Mouse (Mus musculus) embryonic facial prominence, embryonic 15.5 days (tissue): Measurements from ENCODE around the gene Fbxw4. TPM values are rescaled to one million over a fixed set of nuclear protein-coding genes. Genes with fewer than 3 reads are reported as not detected.
"Not testable (repeated sequence)": the region's sequence is repeated elsewhere in the genome, so short reads cannot be mapped to it uniquely, and the experiment has no call there.

Experiments used
- ATAC-seq: fragments of 200-750 bp; cut with Nextera tagmentation; 2 replicates; pipeline ENCODE4 v1.8.0; 2017; ENCODE audit warnings: low read depth, moderate TSS enrichment; ENCODE audit not compliant: insufficient number of reproducible peaks, low FRiP score, low TSS enrichment
- H3K27ac ChIP-seq: fragments of 300-500 bp; sonication (generic); replicated peaks from 2 replicates; pipeline ENCODE4 v1.5.1; 2015; ENCODE audit warnings: mild to moderate bottlenecking, inconsistent platforms
- H3K27me3 ChIP-seq: fragments of 300-500 bp; sonication (generic); 2 replicates; pipeline ENCODE4 v1.6.1; 2015; ENCODE audit warnings: inconsistent platforms
- H3K36me3 ChIP-seq: fragments of 300-500 bp; sonication (generic); 2 replicates; pipeline ENCODE4 v1.6.1; 2015; ENCODE audit warnings: mild to moderate bottlenecking, inconsistent platforms
- H3K4me1 ChIP-seq: fragments of 300-500 bp; sonication (generic); 2 replicates; pipeline ENCODE4 v1.6.1; 2015; ENCODE audit warnings: inconsistent platforms
- H3K4me2 ChIP-seq: fragments of 300-500 bp; sonication (generic); replicated peaks from 2 replicates; pipeline ENCODE4 v1.6.1; 2015; ENCODE audit warnings: mild to moderate bottlenecking, inconsistent platforms
- H3K4me3 ChIP-seq: fragments of 300-500 bp; sonication (generic); replicated peaks from 2 replicates; pipeline ENCODE4 v1.5.1; 2015; ENCODE audit warnings: mild to moderate bottlenecking, inconsistent platforms
- H3K9ac ChIP-seq: fragments of 300-500 bp; sonication (generic); 2 replicates; pipeline ENCODE4 v1.6.1; 2015; ENCODE audit warnings: inconsistent platforms
- H3K9me3 ChIP-seq: fragments of 300-500 bp; sonication (generic); replicated peaks from 2 replicates; pipeline ENCODE4 v1.6.1; 2016; ENCODE audit warnings: inconsistent platforms
- whole genome bisulfite sequencing: fragments of 180-500 bp; shearing (Covaris S2); methylation state at CpG from one replicate; pipeline ENCODE4 v1.1.7; 2015; 5-methylcytosine and 5-hydroxymethylcytosine counted together
- polyA plus RNA-seq: library from polyadenylated mRNA; unstranded; fragments of >200 nt; fragmentation: Nextera tagmentation; extraction: Ambion mirVana; gene quantifications from 2 replicates; pipeline ENCODE4 v1.2.1, GENCODE M21; 2015

Fbxw4 gene
- polyA plus RNA-seq, 1 experiment from 2014 or later, result 6.2 TPM

DNA sequence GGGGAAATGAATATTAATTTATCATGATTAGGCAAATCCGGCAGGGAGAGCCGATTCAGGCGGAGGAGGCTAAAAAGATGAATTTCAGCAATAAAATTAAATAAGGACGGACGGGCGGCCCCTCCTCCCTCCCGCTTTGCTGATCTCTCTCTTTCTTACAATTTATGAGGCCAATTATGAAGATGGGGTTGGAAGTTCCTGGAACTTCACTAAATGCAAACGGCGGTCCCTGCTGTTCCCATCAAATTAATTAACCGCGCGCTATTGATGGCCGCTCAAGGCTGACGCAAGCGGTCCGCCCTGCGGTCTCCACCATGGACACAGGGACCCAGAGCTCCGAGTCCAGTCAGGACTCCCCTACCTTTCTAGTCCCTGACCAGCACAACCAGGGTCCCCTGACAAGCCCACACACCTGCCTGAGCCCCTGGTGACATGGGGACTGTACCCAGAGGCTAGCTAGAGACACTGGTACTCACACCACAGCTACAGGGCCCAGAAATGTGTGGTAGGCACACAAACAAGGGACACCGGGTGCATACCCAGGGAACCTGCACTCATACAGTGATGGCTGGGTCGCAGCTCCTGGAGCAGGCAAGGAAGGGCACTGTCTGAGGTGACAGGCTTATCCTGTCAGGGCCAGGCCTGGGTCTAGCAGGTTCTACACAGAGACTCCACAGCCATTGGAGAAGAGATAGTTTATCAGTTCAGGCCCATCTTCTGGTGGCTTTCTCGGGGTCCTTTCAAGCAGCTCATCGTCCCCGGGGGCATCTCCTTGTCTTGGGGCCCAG lies 110.8 kb downstream of the Fbxw4 start:
- H3K27me3 ChIP-seq, result peaks cover 16% of the 10 kb centered on the region
- WGBS, result 83% methylated on average over 23 of the region's 23 CpGs
- no peak overlapping the region for H3K4me2 ChIP-seq
- H3K9ac ChIP-seq, result no peak overlapping the region
- H3K9me3 ChIP-seq, result no peaks in the 10 kb centered on the region
- peaks cover 21% of the 10 kb centered on the region; the same call in 1 of the 2 replicates for H3K36me3 ChIP-seq
- H3K27ac ChIP-seq, result no peak overlapping the region
- no peak overlapping the region for H3K4me3 ChIP-seq
- ATAC-seq, result no peak
- peaks cover 8% of the 10 kb centered on the region for H3K4me1 ChIP-seq

DNA sequence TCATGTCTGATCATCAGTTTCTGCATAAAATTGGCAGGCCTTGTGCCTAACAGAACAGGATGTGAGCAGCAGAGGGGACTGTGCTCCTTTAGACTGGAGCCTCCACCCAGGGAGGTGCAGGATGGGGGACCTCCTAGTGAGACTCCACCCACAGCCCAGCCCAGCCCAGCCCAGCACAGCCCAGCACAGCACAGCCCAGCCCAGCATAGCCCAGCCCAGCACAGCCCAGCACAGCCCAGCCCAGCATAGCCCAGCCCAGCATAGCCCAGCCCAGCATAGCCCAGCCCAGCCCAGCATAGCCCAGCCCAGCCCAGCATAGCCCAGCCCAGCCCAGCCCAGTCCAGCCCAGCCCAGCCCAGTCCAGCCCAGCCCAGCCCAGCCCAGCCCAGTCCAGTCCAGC lies 111.9 kb downstream of the Fbxw4 start:
- not testable (repeated sequence) for H3K9me3 ChIP-seq, H3K9ac ChIP-seq, ATAC-seq, H3K36me3 ChIP-seq, H3K4me3 ChIP-seq, H3K4me2 ChIP-seq, H3K27ac ChIP-seq
- H3K27me3 ChIP-seq, result peaks cover 24% of the 10 kb centered on the region
- peaks cover 11% of the 10 kb centered on the region for H3K4me1 ChIP-seq

DNA sequence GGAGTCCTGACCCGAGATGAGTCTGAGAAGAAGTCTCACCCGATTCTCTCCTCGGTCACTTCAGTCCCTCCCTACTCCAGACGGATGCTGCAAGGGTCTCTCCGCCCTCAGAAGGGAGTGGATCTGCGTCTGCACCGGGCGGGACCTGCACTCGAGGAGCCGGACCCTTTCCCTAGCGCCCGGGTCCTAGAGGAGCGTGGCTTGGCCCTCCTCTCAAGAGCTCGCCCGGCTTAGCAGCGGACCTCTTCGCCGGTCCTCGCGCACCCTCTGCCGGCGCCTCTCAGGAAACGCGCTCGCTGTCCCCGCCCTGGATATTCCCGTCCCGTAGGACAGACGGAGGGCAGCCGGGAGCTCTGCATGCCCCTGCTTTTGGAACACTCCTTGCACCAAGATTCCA lies 115.2 kb downstream of the Fbxw4 start:
- Histone ChIP-seq H3K9ac (peak overlapping the region; percentile 31; the same call in 1 of the 2 replicates), H3K36me3 (no peaks in the 10 kb centered on the region), H3K27ac (no peak overlapping the region), H3K4me3 (peak overlapping the region; percentile 46), H3K4me1 (peaks cover 27% of the 10 kb centered on the region), H3K4me2 (peak overlapping the region; percentile 96), H3K9me3 (no peaks in the 10 kb centered on the region), H3K27me3 (peaks cover 50% of the 10 kb centered on the region)
- peak; percentile 76 for ATAC-seq
- under 1% methylated on average over 30 of the region's 30 CpGs for WGBS

DNA sequence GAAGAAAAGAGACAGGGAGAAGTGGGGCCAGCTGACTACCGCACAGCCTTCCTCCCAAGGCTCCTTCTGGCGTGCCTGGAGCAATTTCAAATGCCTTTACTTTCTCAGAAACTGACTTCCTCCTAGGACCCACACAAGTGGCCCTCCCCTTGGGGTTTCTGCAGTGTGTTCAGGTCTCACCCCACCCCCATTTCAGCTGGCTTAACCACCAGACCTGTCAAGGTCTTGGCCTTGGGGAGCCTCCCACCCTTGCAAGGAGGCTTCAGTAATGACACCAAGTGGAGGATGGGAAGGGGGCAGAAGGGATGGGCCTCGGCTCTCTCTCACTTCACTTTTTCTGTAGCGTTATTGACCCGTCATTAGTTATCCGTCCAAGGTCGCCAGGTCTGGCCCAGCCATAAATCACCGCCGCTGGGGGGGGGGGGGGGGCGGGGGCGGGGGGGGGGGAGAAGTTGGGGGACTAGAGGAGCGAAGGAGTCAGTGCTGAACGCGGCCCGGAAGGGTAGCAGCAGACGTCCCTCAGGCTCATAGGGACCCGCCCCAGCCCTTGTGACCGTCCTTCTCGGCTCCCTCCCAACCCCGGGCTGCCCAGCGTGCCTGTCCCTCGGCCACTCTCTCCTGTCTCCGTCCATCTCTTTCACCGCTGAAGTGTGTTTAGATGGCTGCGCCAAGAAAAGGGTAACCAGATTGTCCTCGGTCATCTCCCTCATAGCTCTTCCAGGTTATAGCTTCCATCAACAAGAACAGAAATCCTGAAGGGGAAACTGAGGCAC lies 115.8 kb downstream of the Fbxw4 start:
- no peaks in the 10 kb centered on the region for H3K9me3 ChIP-seq
- peaks cover 50% of the 10 kb centered on the region for H3K27me3 ChIP-seq
- H3K9ac ChIP-seq, result peak overlapping the region; percentile 31; the same call in 1 of the 2 replicates
- no peak for ATAC-seq
- H3K4me2 ChIP-seq, result peak overlapping the region; percentile 96
- H3K4me3 ChIP-seq, result peak overlapping the region; percentile 46
- no peaks in the 10 kb centered on the region for H3K36me3 ChIP-seq
- H3K27ac ChIP-seq, result no peak overlapping the region
- H3K4me1 ChIP-seq, result peaks cover 27% of the 10 kb centered on the region
- 2% methylated on average over 21 of the region's 26 CpGs for WGBS

DNA sequence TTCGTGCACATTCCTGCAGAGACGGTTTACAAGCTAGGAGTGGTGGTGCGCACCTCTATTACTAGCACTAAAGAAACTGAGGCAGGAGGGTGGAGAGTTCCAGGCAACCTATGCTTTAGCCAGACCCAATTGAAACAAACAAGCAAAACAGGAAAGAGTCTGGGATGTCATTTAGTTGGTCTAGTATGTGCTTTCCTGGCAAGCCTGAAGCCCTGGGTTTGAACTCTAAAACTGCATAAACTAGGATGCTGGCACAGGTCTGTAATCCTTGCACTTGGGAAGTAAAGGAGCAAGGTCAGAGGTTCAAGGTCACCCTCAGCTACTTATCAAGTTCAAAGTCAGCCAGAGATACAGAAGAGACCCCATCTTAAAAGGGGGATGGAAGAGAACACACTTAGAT lies 118.1 kb downstream of the Fbxw4 start:
- Histone ChIP-seq H3K4me1 (peaks cover 27% of the 10 kb centered on the region), H3K27ac (no peak overlapping the region), H3K36me3 (no peaks in the 10 kb centered on the region), H3K9me3 (no peaks in the 10 kb centered on the region), H3K9ac (no peak overlapping the region), H3K4me3 (peak overlapping the region; percentile 41), H3K27me3 (peaks cover 46% of the 10 kb centered on the region), H3K4me2 (peak overlapping the region; percentile 81)
- ATAC-seq, result no peak
- whole genome bisulfite sequencing, result 23% methylated on average over 3 of the region's 3 CpGs

DNA sequence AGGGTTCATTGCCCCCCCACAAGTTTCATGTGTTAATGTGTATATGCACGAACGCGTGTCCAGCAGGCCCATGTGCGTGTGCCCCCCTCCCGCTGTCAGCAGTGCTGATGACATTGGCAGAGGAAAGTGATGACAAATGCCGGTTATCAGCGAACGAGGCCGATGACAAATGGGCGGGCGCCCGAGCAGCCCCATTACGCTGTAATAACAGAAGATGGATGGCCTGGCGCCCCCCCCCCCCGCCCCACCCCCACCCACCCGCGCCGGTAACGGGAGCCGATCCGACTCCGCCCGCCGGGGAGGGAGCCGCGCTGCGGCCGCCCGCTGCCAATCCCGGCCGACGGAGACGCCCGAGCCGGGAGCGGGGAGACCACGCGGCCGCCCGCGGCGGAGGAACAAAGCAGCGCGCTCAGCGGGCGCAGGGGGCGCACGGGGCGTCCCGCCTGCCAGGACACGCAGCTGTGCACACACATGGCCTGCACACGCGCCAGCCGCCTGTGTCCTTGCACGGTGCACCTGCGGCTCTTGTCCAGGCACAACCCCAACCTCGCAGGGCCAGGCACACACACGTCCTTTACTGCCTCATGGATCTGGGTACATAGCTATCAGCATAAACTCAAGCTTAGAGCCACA lies 118.6 kb downstream of the Fbxw4 start:
- H3K4me1 ChIP-seq, result peaks cover 27% of the 10 kb centered on the region
- no peaks in the 10 kb centered on the region for H3K9me3 ChIP-seq
- no peak overlapping the region for H3K27ac ChIP-seq
- peak overlapping the region; percentile 81 for H3K4me2 ChIP-seq
- no peak for ATAC-seq
- no peaks in the 10 kb centered on the region for H3K36me3 ChIP-seq
- H3K9ac ChIP-seq, result peak overlapping the region; percentile 15; the same call in 1 of the 2 replicates
- peaks cover 46% of the 10 kb centered on the region for H3K27me3 ChIP-seq
- H3K4me3 ChIP-seq, result peak overlapping the region; percentile 41
- under 1% methylated on average over 55 of the region's 58 CpGs for WGBS

DNA sequence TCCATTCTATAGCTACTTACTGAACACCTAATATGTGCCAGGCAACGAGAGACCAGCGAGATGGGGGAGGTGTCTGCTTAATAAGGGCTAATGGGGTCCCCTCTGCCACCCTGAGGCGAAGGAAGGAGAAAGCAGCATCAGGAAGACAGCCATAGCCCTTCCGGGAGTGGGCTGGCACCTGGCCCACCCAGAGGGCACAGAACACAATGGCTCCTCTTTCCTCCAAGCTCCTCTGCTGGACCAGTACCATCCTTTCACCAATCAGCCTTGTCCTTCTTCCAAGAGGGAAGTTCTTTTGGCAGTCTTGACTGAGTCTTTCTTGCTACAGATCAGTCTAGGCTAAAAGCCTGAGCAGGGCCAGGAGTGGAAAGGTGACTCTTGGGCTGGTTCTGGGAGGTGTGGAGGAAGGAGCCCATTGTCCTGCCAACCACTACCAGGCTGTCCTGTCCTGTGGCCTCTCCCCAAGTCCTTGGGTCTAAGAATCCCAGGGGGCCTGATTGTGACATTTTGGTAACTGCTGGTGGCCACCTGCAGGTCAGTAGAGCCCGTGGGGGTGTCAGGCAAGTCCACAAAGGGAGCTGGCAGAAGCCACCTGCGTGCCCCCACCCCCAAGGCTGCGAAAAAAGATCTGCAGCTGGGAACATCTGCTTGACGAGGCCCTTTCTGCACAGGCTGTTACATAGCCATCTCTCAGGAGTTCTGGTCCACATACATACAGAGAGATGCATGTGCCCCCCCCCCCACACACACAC lies 119.3 kb downstream of the Fbxw4 start:
- Histone ChIP-seq H3K4me2 (peak overlapping the region; percentile 81), H3K9ac (no peak overlapping the region), H3K4me1 (peaks cover 27% of the 10 kb centered on the region), H3K36me3 (no peaks in the 10 kb centered on the region), H3K27ac (no peak overlapping the region), H3K4me3 (peak overlapping the region; percentile 41), H3K9me3 (no peaks in the 10 kb centered on the region), H3K27me3 (peaks cover 43% of the 10 kb centered on the region)
- WGBS, result 22% methylated on average over 8 of the region's 8 CpGs
- ATAC-seq, result no peak

DNA sequence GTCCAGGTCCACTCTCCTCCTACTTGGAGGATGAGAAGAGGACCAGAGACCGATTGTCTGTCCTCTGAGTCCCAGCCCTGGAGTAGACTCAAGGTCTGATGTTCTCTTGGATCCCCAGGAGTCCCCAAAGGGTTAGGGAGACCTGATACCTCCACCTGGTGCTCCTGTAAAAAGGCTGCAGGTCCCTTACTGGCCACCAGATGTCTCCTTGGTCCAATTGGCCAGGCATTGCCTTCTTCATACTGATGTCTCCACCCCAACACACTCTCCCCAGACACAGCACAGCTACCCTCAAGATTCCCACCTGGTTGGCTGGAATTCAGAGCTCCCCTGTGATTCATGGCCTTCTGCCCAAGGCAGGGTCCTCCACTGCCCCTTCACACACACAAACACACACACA lies 122.6 kb downstream of the Fbxw4 start:
- Histone ChIP-seq H3K4me1 (peaks cover 16% of the 10 kb centered on the region), H3K27me3 (peaks cover 21% of the 10 kb centered on the region), H3K27ac (no peak overlapping the region), H3K4me3 (no peak overlapping the region), H3K9me3 (no peaks in the 10 kb centered on the region), H3K4me2 (no peak overlapping the region), H3K9ac (no peak overlapping the region), H3K36me3 (no peaks in the 10 kb centered on the region)
- ATAC-seq, result no peak
- 72% methylated on average over 1 of the region's 1 CpGs for WGBS

DNA sequence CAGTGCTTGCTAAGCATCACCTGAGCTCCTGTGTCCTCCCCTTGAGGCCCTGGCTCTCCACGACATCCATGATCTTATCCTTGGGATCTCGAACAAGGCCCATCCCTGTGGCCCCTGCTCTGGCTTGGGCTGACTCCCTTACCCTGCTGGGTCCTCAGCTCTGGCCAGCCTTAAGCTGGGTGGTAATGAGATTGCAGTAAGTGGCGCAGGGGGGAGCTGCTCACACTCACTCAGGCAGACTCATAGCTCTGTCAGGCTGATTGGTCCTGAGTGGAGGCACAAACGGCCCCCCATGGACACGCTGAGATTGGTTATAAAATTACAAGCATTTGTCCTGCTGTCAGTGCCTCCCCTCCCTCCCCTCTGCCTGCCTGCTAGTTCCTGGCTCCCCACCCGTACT lies 124.2 kb downstream of the Fbxw4 start:
- WGBS, result 49% methylated on average over 6 of the region's 6 CpGs
- Histone ChIP-seq H3K9ac (no peak overlapping the region), H3K27me3 (peaks cover 10% of the 10 kb centered on the region), H3K4me1 (peaks cover 3% of the 10 kb centered on the region), H3K36me3 (no peaks in the 10 kb centered on the region), H3K9me3 (no peaks in the 10 kb centered on the region), H3K4me2 (no peak overlapping the region), H3K27ac (no peak overlapping the region), H3K4me3 (no peak overlapping the region)
- ATAC-seq, result no peak

DNA sequence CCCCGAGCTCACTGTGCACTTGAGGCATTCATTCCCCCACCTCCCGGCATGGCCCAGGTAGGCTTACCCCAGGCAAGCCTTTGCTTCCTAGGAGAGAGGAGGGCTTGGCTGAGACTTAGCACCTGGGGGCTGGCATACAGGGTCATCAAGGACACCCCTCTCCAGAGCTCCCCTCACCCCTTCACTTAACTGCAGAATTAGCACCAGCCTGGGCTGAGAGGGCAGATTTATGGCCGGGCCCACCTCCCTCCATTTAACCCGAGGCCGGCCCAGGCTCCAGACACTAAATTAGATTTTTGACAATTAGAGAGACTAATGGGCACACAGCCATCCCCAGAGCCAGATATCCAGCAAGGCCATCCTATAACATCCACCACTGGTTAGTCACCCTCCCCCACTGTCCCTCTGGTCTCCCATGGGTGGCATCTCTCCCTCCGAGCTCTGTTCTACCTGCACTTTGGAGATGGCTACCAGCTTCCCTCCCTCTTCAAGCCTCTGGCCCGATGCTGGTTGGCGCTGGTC lies 124.8 kb downstream of the Fbxw4 start:
- peaks cover 3% of the 10 kb centered on the region for H3K27me3 ChIP-seq
- H3K9me3 ChIP-seq, result no peaks in the 10 kb centered on the region
- no peak overlapping the region for H3K4me3 ChIP-seq
- H3K36me3 ChIP-seq, result peaks cover 4% of the 10 kb centered on the region; the same call in 1 of the 2 replicates
- H3K9ac ChIP-seq, result no peak overlapping the region
- 72% methylated on average over 8 of the region's 8 CpGs for WGBS
- H3K4me1 ChIP-seq, result no peaks in the 10 kb centered on the region
- H3K4me2 ChIP-seq, result no peak overlapping the region
- no peak for ATAC-seq
- H3K27ac ChIP-seq, result no peak overlapping the region
